Mouse (Mus musculus) cerebellum, adult 9-11 months (tissue): ENCODE measurements around the gene Ddr2.
A peak's percentile ranks its signal among the peaks of the same experiment; 100 is the strongest.
"Not testable (repeated sequence)": the region's sequence is repeated elsewhere in the genome, so short reads cannot be mapped to it uniquely, and the experiment has no call there.

Experiments used
- DNase-seq: peaks from one replicate; pipeline ENCODE4 v3.0.0; 2022

Ddr2 gene

DNA sequence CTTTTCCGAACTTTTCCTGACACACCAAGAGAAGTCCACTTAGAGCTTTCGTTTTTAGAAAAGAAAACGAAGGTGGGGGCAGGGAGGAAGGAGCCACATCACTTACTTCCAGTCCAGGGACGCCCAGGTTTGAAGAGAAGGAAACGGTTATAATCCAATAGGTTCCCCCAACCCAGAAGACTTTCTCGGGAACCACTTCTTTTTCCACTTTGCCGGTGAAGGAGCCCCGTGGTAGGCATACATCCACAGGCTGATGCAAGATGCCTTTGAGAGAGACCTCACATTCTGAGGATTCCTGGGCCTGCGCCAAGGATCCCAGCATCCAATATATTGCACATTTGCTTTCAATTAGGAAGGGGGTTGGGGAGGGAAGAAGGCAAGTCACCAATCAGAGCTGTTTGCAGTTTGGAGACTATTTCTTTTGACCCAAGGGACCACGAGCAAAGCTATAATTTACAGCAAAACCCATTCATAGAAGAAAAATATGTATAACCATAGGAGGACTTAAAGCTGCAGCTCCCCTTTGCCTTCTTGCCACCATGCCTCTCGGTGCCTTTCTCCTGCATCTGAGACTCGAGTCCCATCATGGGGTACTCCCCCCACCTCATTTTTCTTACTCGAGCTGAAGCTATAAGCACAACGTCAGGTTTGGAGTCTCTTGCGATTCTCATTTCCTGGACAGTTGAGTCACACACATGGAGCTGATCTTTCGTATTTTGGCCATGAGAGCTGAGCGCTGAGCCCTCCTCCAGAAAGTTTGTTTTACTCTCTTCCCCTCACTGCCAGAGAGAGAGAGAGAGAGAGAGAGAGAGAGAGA is at the start of gene Ddr2:
Ddr2 (minus strand) TSS at position 247 of the 817 bp plus-strand sequence.
- DNase-seq = peak; percentile 27

- DNase-seq = no peak
Measured at GRCm38 (mm10) chr1:170159707-170160106, 49.1 kb upstream of the Ddr2 start.

- no peak for DNase-seq
Measured at GRCm38 (mm10) chr1:170155761-170156160, 45.2 kb upstream of the Ddr2 start.

DNA sequence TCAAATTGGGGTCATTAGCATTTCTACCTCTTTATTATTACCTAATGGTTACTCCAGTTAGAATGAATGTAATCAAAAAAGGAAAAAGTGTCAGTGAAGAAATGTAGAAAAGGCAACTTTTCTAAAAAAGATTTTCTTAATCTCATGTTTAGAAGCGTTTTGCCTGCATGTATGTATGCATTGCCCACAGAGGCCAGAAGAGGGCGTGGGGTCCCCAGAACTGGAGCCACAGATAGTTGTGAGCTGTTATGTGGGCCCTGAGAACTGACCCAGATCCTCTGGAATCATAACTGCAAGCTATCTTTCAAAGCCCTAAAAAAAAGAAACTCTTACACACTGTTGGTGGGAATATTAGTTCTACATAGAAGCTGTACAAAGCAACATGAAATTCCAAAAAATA is 44.7 kb upstream of the Ddr2 start:
- DNase-seq = no peak

GRCm38 (mm10) chr1:170153986-170154385 is 43.4 kb upstream of the Ddr2 start:
- no peak for DNase-seq

DNA sequence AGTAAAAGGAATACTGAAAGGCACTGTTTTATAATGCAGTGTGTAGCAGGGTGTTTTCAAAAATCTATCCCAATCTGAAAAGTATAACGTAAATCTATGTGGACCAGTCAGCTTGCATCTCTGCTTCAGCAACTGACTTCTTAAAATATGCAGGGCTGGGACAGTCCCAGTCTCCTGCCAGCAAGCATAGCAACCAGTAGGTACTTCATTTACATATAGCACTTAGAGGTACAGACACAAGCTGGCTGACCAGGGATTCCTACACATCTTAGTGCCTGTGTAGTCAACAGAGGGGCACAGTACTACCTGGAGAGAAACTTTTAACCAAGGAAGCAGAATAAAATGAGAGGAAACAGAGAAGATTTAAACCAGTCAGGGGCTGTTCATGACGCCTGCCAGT is 42.0 kb upstream of the Ddr2 start:
- no peak for DNase-seq

DNA sequence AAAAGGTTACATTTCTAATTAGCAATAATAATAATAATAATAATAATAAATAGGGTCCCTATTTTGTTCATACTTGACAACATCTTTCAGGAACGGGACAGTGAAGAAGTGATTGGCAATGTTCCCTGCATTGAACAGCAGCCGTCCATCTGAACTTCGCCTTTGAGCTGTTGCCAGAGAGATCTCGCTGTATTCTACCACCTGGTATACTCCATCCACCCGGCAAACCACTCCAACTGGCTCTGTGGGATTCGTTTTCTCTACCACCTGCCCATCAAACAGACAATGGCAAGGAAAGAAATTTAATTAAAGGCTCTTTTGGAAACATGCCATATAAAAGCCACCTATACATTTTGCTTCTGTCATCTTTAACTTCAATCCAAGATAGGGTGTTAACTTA is 40.3 kb upstream of the Ddr2 start:
- no peak for DNase-seq

- no peak for DNase-seq
Measured at GRCm38 (mm10) chr1:170149756-170150155, 39.2 kb upstream of the Ddr2 start.

- DNase-seq = no peak
Measured at GRCm38 (mm10) chr1:170148536-170148935, 38.0 kb upstream of the Ddr2 start.

- DNase-seq = no peak
Measured at GRCm38 (mm10) chr1:170147651-170148448, 37.3 kb upstream of the Ddr2 start.

GRCm38 (mm10) chr1:170145606-170146005 is 35.0 kb upstream of the Ddr2 start:
- DNase-seq = no peak

GRCm38 (mm10) chr1:170142256-170142871 is 31.8 kb upstream of the Ddr2 start:
- no peak for DNase-seq

GRCm38 (mm10) chr1:170141626-170142025 is 31.1 kb upstream of the Ddr2 start:
- DNase-seq = no peak

GRCm38 (mm10) chr1:170136351-170137009 is 25.9 kb upstream of the Ddr2 start:
- peak; percentile 66 for DNase-seq

GRCm38 (mm10) chr1:170134264-170134663 is 23.7 kb upstream of the Ddr2 start:
- DNase-seq = no peak

- no peak for DNase-seq
Measured at GRCm38 (mm10) chr1:170130962-170131361, 20.4 kb upstream of the Ddr2 start.

DNA sequence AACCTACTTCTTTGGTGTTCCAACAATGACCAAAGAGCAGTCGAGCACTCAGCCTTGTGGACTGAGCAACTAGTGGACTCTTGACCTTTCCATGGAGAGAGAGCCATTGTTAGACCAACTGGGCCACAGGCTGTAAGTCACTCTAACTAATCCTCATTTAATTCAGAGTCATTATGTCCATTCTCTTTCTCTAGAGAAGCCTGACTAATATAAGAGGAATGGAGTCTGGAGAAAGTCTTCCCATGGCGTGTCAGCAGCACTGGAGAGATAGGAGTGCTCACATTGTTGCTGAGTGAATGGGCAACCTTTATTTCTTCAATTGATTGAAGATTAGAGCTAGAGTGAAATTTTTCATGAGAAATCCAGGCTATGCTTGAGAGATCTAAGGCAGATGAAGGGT is 14.1 kb upstream of the Ddr2 start:
- no peak for DNase-seq

- DNase-seq = no peak
Measured at GRCm38 (mm10) chr1:170113616-170114015, 3.1 kb upstream of the Ddr2 start.

DNA sequence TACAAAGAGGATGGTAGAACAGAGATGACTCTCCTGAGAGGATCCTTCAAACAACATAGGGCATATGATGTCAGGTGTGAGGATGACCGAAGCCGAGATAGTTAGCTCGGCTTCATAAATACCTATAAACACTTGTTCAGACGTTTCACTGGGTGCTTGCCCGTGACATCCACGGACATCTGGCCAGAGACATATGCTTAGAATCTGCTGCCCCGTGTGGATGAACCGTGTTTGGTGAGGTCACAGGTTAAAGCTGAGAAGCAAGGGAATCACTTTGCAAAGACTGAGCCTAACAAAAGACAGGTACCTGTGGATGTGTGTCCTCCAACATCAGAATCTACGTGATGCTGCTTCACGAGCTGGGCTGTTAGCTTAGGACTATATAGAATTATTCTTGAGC is 1.7 kb upstream of the Ddr2 start:
- DNase-seq = no peak

DNA sequence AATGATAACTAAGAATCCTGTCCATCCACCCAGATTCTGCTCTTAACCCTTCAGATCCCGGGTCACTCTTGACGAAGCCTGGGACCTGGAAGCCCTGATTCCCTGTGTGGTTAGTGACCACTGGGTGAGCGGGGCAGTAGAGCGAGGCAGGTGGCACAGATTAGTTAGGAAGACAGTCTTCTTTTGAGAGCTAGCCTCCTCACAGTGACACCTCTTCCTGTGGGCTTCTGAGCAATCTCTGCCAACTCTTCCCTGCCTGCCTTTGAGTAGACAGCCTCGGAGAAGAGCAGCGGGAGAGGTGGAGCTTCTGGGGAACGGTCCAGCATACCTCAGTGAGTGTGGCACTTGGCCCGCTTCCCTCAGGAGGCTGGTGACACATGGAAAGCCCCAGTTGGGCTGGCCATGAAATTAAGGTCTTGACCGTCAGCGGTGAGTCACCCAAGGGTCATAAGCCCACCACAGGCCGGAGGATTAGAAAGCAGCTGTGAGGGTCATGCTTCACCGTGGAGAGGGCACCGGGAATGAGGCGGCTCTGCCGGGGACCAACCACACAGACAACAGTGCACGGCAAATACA is 1.2 kb upstream of the Ddr2 start:
- DNase-seq = peak; percentile 68

DNA sequence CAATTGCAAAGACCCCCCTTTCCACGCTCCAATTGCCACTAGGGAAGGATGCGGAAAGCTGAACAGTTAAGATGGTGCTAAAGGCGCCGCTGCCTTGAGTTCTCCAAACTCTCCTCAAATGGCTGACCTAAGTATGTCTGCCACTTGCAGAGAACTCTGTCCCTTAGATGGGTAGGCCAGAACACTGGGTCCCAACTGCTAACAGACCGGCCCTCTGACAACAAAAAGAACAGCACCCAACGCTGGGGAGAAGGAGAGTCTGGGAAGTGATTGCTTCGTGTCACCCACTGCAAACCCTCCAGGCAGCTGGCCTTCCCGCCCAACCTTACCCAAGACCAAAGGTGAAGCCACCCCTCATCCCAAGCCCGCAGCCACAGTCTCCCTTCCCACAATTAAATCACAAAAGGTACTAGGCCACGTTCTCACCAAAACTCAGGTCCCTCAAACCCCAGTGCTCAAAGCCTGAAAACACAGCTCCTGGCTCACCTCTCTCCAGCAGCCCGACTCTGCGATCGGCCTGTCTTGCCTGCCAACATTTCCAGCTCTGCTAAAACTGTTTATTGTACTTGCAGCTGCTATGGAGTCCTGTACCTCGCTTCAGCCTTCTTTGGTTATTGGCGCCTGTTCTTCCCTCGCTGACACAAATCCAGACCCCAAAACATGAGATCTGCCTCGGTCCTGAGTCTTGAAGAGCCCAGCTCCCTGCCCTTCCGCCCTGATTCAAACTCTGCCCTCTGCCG is 616 bp downstream of the Ddr2 start:
- DNase-seq = peak; percentile 3

DNA sequence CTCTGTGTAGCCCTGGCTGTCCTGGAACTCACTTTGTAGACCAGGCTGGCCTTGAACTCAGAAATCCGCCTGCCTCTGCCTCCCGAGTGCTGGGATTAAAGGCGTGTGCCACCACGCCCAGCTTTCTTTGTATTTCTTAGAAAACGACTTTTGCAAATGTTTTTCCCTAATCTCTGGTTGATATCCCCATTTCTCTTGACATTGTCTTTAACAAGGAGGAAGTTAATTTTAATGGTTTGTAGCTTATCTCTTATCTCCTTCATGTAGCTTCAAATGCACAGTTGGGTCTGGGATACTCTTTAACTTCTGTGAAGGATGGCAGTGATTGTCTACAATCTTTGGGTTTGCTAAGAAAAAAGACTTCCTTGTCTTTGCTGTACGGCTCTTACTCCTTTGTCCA is 7.7 kb downstream of the Ddr2 start:
- not testable (repeated sequence) for DNase-seq
